Mouse (Mus musculus) subcutaneous adipose tissue, adult 2 months (tissue): ENCODE measurements around the gene Ppp4r3a. TPM values are rescaled to one million over a fixed set of nuclear protein-coding genes. Genes with fewer than 3 reads are reported as not detected.

Experiments used
- polyA plus RNA-seq: library from polyadenylated mRNA; depleted of rRNA; stranded (reverse); fragments of >200 nt; gene quantifications from 2 replicates; pipeline ENCODE4 v1.2.3, GENCODE M21; 2012; ENCODE audit warnings: low replicate concordance; rRNA removed

Gene Ppp4r3a
- 7.2 and 14.4 TPM in 2 replicates for polyA plus RNA-seq

DNA sequence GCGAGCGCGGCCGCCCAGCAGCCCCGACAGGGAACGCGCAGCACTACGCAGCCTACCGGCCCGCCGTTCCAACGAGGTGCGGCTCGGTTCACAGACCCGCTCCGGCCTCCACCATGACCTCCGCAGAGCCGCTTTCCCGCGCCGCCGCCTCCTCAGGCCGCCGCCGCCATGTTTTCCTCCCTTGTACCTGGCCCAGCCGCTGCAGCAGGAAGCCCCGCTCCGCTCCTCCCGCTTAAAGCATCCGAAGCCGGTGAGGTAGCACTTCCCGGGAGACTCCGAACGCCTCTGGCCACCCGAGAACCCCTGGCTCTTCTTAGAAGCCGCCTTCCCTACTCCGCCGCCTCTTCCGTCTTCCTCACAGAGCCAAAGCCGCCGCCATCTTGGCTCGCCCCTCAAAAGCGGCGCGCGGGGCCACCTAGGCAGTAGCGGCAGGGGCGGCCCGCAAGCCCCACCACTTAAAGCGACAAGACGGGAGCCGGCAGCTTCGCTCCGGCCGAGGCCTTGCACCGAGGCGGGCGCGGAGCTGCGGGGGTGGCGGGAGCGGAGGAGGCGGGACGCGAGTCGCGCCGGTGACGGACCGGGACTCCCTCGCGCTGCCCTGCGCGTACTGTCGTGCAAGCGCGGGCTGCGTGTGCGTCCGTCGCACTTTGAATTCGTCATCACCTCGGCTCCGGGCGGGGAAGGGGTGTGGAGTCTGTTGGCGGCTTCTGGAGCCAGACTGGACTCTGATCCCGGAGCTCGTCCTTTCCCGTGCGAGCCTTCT, at the start of gene Ppp4r3a:
Ppp4r3a (minus strand) TSS at position 627 of the 763 bp plus-strand sequence.

DNA sequence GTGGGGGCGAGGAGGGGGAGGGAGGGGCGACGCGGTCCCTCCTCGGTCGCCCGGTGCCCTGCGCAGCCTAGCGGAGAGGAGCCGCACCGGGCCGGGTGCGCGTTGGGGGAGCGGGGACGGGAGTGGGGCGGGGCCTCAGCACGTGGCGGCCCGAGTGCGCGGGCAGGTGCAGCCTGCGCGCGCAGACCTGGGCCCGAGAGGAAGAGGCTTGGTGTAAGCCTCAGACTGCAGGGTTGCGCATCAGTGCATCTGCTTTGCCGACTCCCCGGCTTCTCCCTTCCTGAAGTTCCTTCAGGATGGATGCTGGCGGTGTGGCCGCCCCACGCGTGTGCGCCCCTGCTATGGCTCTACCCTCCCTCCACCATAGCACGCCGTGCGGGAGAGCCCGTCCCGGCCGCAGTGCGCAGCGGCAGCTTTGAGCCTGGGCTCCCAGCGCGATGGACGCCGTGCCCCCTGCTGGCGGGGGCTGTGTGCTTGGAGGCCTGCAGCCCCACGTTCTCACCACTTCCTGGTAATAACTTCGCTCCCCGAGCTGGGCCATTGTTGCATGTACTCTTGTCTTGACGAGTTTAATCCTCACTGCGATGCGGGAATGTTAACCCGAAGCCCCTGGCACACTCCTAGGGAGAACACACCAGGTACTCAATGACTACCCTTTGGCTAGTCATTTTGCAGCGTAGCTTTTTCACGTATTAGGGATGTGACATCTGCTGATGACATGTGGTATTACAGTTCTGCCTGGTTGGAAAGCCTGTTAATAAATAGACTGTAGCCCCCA, 54.4 kb downstream of the Ppp4r3a start, which contains the start of gene Ccdc88c:
Ccdc88c (minus strand) TSS at position 103 of the 778 bp plus-strand sequence.

Other genes with a start within 250 kb of the Ppp4r3a start
- 1.9 and 4.3 TPM in 2 replicates for gene Gpr68, start 175.5 kb downstream of the Ppp4r3a start, polyA plus RNA-seq
- 11.4 and 17.1 TPM in 2 replicates for gene Ccdc88c, start 54.6 kb downstream of the Ppp4r3a start, polyA plus RNA-seq